Mouse (Mus musculus): ENCODE data around the gene Dis3l2. TPM values are rescaled to one million over a fixed set of nuclear protein-coding genes. Genes with fewer than 3 reads are reported as not detected.

The Dis3l2 gene
- polyA plus RNA-seq, 1 experiment, result 7.5 TPM

- Histone ChIP-seq H3K4me1 (ENCODE audit: control insufficient read depth, insufficient read depth, low read length) (no peaks in the 10 kb centered on the region), H3K27ac (ENCODE audit: control insufficient read depth, insufficient read depth, low read depth, low read length, poor library complexity) (no peak overlapping the region), H3K4me3 (replicated peaks; ENCODE audit: control insufficient read depth, low read depth, low read length) (no peak overlapping the region)
- TF ChIP-seq POLR2A (IDR thresholded peaks at IDR 0.05; ENCODE audit: borderline replicate concordance, control insufficient read depth, low read depth, low read length) (no peak), CTCF (IDR thresholded peaks at IDR 0.05; ENCODE audit: control insufficient read depth, insufficient read depth, low read length) (no peak)
- WGBS, result 83% methylated on average over 2 of the region's 2 CpGs
Observed at GRCm38 (mm10) chr1:86834351-86834987, 130.9 kb downstream of the Dis3l2 start.

DNA sequence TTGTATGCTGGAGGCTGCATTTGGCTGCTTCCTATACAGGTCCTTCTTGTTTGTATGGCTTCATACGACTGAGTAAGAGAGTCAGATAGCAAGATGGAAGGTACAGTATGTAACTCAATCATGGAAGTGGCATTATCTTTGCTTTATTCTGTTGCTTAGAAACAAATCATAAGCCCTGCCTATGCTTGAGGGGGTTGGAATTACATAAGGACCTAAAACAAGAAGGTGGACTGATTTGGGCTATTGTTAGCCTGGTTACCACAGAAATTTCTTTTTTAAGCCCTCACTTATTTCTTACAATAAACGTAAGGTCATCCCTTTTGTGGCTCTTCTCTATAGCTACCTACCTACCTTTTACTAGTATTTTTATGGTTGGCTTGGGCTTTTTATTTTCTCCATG lies 131.4 kb downstream of the Dis3l2 start:
- no peak for TF ChIP-seq CTCF (IDR thresholded peaks at IDR 0.05; ENCODE audit: control insufficient read depth, insufficient read depth, low read length)
- no peak for TF ChIP-seq POLR2A (IDR thresholded peaks at IDR 0.05; ENCODE audit: borderline replicate concordance, control insufficient read depth, low read depth, low read length)
- no peak overlapping the region for H3K27ac ChIP-seq (ENCODE audit: control insufficient read depth, insufficient read depth, low read depth, low read length, poor library complexity)
- WGBS, result 73% methylated on average over 2 of the region's 2 CpGs
- H3K4me1 ChIP-seq (ENCODE audit: control insufficient read depth, insufficient read depth, low read length), result no peaks in the 10 kb centered on the region
- H3K4me3 ChIP-seq (replicated peaks; ENCODE audit: control insufficient read depth, low read depth, low read length), result no peak overlapping the region

- Histone ChIP-seq H3K4me3 (replicated peaks; ENCODE audit: control insufficient read depth, low read depth, low read length) (no peak overlapping the region), H3K4me1 (ENCODE audit: control insufficient read depth, insufficient read depth, low read length) (no peaks in the 10 kb centered on the region; the same call in 1 of the 2 replicates), H3K27ac (ENCODE audit: control insufficient read depth, insufficient read depth, low read depth, low read length, poor library complexity) (no peak overlapping the region)
- no peak for TF ChIP-seq POLR2A (IDR thresholded peaks at IDR 0.05; ENCODE audit: borderline replicate concordance, control insufficient read depth, low read depth, low read length)
- TF ChIP-seq CTCF (IDR thresholded peaks at IDR 0.05; ENCODE audit: control insufficient read depth, insufficient read depth, low read length), result no peak
- 77% methylated on average over 2 of the region's 2 CpGs for WGBS
Observed at GRCm38 (mm10) chr1:86850754-86851153, 147.1 kb downstream of the Dis3l2 start.

- no peaks in the 10 kb centered on the region for H3K4me1 ChIP-seq (ENCODE audit: control insufficient read depth, insufficient read depth, low read length)
- no peak overlapping the region for H3K27ac ChIP-seq (ENCODE audit: control insufficient read depth, insufficient read depth, low read depth, low read length, poor library complexity)
- WGBS, result 15% methylated on average over 1 of the region's 1 CpGs
- no peak for TF ChIP-seq POLR2A (IDR thresholded peaks at IDR 0.05; ENCODE audit: borderline replicate concordance, control insufficient read depth, low read depth, low read length)
- TF ChIP-seq CTCF (IDR thresholded peaks at IDR 0.05; ENCODE audit: control insufficient read depth, insufficient read depth, low read length), result no peak
- H3K4me3 ChIP-seq (replicated peaks; ENCODE audit: control insufficient read depth, low read depth, low read length), result no peak overlapping the region
Observed at GRCm38 (mm10) chr1:86858876-86859275, 155.3 kb downstream of the Dis3l2 start.

GRCm38 (mm10) chr1:86859371-86859770 lies 155.8 kb downstream of the Dis3l2 start:
- Histone ChIP-seq H3K27ac (ENCODE audit: control insufficient read depth, insufficient read depth, low read depth, low read length, poor library complexity) (no peak overlapping the region), H3K4me3 (replicated peaks; ENCODE audit: control insufficient read depth, low read depth, low read length) (no peak overlapping the region), H3K4me1 (ENCODE audit: control insufficient read depth, insufficient read depth, low read length) (no peaks in the 10 kb centered on the region)
- TF ChIP-seq CTCF (IDR thresholded peaks at IDR 0.05; ENCODE audit: control insufficient read depth, insufficient read depth, low read length) (no peak), POLR2A (IDR thresholded peaks at IDR 0.05; ENCODE audit: borderline replicate concordance, control insufficient read depth, low read depth, low read length) (no peak)
- WGBS, result 46% methylated on average over 1 of the region's 1 CpGs

DNA sequence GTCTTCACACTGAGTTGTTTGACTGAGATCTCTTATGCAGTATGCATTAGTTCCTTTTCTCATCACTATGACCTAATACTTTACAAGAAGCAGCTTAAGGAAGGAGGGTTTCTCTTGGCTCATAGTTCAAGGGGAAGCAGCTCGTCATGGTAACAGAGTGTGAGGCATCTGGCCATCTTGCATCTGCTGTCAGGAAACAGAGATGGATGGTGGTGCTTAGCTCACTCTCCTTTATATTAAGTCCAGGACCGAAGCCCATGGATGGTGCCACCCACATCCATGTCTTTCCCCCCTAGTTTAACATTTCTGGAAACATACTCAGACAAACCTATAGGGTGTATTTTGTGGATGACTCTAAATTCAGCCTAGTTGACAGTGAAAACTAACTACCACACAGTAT lies 170.1 kb downstream of the Dis3l2 start:
- 60% methylated on average over 2 of the region's 2 CpGs for WGBS
- TF ChIP-seq POLR2A (IDR thresholded peaks at IDR 0.05; ENCODE audit: borderline replicate concordance, control insufficient read depth, low read depth, low read length), result no peak
- no peak for TF ChIP-seq CTCF (IDR thresholded peaks at IDR 0.05; ENCODE audit: control insufficient read depth, insufficient read depth, low read length)

DNA sequence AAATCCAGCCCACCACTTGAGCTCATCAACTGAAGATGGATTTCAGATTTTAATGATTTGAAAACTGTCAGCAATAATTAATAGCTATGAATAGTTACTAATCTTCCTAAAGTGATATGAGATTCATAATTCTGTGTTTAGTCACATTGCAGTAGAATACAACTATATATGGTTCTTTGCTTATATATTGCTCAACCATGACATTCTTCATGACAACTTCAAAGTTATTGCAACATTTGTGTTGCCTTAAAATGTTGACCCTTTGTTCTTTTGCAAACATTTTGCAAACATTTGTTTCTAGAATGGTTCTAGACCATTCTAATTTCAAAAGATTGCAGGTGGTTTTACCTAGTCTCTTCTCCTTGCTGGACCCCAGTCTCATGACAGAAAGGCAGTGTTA lies 175.1 kb downstream of the Dis3l2 start:
- no peak overlapping the region for H3K4me3 ChIP-seq (replicated peaks; ENCODE audit: control insufficient read depth, low read depth, low read length)
- H3K27ac ChIP-seq (ENCODE audit: control insufficient read depth, insufficient read depth, low read depth, low read length, poor library complexity), result no peak overlapping the region
- no peaks in the 10 kb centered on the region for H3K4me1 ChIP-seq (ENCODE audit: control insufficient read depth, insufficient read depth, low read length)
- TF ChIP-seq POLR2A (IDR thresholded peaks at IDR 0.05; ENCODE audit: borderline replicate concordance, control insufficient read depth, low read depth, low read length), result no peak
- no peak for TF ChIP-seq CTCF (IDR thresholded peaks at IDR 0.05; ENCODE audit: control insufficient read depth, insufficient read depth, low read length)

More for the DNA sequence above, 170.1 kb downstream of the Dis3l2 start:
- H3K27ac ChIP-seq (ENCODE audit: control insufficient read depth, insufficient read depth, low read depth, low read length, poor library complexity), result no peak overlapping the region
- H3K4me1 ChIP-seq (ENCODE audit: control insufficient read depth, insufficient read depth, low read length), result no peaks in the 10 kb centered on the region
- no peak overlapping the region for H3K4me3 ChIP-seq (replicated peaks; ENCODE audit: control insufficient read depth, low read depth, low read length)

- H3K27ac ChIP-seq (ENCODE audit: control insufficient read depth, insufficient read depth, low read depth, low read length, poor library complexity), result no peak overlapping the region
Observed at GRCm38 (mm10) chr1:86879547-86879946, 175.9 kb downstream of the Dis3l2 start.

GRCm38 (mm10) chr1:86887060-86887459 lies 183.5 kb downstream of the Dis3l2 start:
- H3K27ac ChIP-seq (ENCODE audit: control insufficient read depth, insufficient read depth, low read depth, low read length, poor library complexity), result no peak overlapping the region
- H3K4me1 ChIP-seq (ENCODE audit: control insufficient read depth, insufficient read depth, low read length), result no peaks in the 10 kb centered on the region
- 77% methylated on average over 1 of the region's 1 CpGs for WGBS
- TF ChIP-seq POLR2A (IDR thresholded peaks at IDR 0.05; ENCODE audit: borderline replicate concordance, control insufficient read depth, low read depth, low read length) (no peak), CTCF (IDR thresholded peaks at IDR 0.05; ENCODE audit: control insufficient read depth, insufficient read depth, low read length) (no peak)
- no peak overlapping the region for H3K4me3 ChIP-seq (replicated peaks; ENCODE audit: control insufficient read depth, low read depth, low read length)

More at GRCm38 (mm10) chr1:86879547-86879946, 175.9 kb downstream of the Dis3l2 start:
- Histone ChIP-seq H3K4me3 (replicated peaks; ENCODE audit: control insufficient read depth, low read depth, low read length) (no peak overlapping the region), H3K4me1 (ENCODE audit: control insufficient read depth, insufficient read depth, low read length) (no peaks in the 10 kb centered on the region)
- 80% methylated on average over 2 of the region's 2 CpGs for WGBS
- TF ChIP-seq POLR2A (IDR thresholded peaks at IDR 0.05; ENCODE audit: borderline replicate concordance, control insufficient read depth, low read depth, low read length) (no peak), CTCF (IDR thresholded peaks at IDR 0.05; ENCODE audit: control insufficient read depth, insufficient read depth, low read length) (no peak)

All from bone marrow, adult 2 months (tissue).